Mouse (Mus musculus): ENCODE results near the gene Ap1m2. TPM values are rescaled to one million over a fixed set of nuclear protein-coding genes. Genes with fewer than 3 reads are reported as not detected.
"Not testable (repeated sequence)": the region's sequence is repeated elsewhere in the genome, so short reads cannot be mapped to it uniquely, and the experiment has no call there.

The Ap1m2 gene
- polyA plus RNA-seq, 1 experiment: not detected

DNA sequence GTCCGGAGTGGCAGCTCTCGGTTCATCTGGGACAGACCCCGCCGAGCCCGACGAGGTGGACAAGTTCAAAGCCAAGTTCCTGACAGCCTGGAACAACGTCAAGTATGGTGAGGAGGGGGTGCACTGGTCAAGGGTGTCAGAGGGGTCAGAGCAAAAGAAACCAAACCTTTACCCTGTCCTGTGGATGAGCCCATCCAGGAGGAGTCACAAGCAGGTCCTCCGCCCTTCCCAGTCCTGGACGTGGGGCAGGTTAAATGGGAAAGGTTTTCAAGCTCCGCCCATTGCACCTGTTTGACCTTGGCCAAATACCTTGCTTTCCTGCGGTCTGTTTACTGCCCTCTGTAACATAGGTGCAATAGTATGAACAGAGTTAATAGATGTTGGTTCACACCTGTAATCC lies 46.5 kb downstream of the Ap1m2 start:
- TF ChIP-seq CTCF (IDR thresholded peaks at IDR 0.05; ENCODE audit: borderline replicate concordance, insufficient read depth, low read length): no peak
- no peak for TF ChIP-seq POLR2A (IDR thresholded peaks at IDR 0.05; ENCODE audit: low read depth, low read length)
- peak overlapping the region; percentile 67 for H3K4me3 ChIP-seq (ENCODE audit: insufficient read depth, low read length)
- H3K4me1 ChIP-seq (ENCODE audit: control insufficient read depth, insufficient read depth, low read length): peaks cover 5% of the 10 kb centered on the region; the same call in 1 of the 2 replicates
- no peak overlapping the region for H3K27ac ChIP-seq (ENCODE audit: insufficient read depth, low read length)

DNA sequence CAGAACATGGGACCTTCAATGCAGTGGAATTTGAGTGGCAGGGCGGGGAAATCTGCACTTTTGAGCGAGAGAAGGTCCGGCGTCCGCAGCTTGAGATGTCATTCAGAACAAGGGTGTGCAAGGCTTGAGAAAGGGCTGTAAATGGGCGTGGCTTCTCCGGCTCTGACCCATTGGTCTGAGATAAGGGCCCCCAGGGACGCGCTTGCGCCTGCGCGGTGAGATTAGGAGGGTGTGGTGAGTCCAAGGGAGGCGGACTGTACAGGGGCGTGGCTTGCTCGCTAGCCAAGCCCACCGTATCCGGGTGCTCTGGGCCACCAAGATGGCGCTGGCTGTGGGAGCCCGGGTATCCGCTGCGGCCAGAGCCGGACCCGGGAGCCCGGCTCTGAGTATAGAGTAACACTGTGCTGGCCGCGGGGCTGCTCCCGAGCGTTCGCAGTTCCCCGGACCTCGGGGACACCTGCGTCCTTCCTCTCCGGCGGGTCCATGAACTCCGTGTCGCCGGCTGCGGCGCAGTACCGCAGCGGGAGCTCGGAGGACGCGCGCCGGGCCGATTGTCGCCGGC lies 47.1 kb downstream of the Ap1m2 start, which contains the start of gene Atg4d:
Gene Atg4d, plus strand, starts transcription at position 294 of the 562 bp plus-strand sequence.
- H3K27ac ChIP-seq (ENCODE audit: insufficient read depth, low read length): peak within 1 kb of the TSS; percentile 56

DNA sequence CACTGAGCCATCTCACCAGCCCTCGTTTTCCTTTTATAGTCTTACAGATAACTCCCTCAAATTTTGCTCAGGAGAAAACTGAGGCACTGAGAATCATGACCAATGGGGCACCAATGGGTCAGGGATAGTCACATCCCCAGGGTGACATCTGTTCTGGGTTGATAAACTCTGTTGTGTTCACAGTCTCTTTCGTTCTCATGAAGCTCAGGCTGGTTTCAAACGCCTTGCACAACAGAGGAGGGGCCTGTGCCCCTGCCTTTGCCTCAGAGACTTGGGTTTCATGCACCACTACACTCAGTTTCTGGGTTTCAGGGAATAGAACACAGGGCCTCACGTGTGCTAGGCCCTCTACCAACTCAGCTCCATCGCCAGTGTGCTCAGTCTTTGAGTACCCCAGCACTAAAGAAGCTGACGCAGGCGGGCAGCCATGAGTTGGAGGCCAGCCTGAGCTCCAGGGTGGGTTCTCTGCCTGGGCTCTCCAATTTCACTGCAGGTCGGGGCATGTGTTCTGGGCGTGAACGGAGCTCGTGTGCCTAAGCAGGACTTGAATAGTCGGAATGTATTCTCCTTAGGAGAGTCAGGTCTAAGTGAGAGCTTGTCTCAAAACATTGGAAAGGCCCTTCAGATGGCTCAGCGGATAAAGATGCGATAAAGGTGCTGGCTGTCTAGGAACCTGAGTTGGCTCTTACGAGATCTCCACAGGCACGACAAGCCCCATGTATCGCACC lies 47.7 kb downstream of the Ap1m2 start:
- TF ChIP-seq POLR2A (IDR thresholded peaks at IDR 0.05; ENCODE audit: low read depth, low read length) (no peak), CTCF (IDR thresholded peaks at IDR 0.05; ENCODE audit: borderline replicate concordance, insufficient read depth, low read length) (no peak)
- Histone ChIP-seq H3K27ac (ENCODE audit: insufficient read depth, low read length) (peak overlapping the region; percentile 56), H3K4me3 (ENCODE audit: insufficient read depth, low read length) (peak overlapping the region; percentile 23), H3K4me1 (ENCODE audit: control insufficient read depth, insufficient read depth, low read length) (peaks cover 5% of the 10 kb centered on the region; the same call in 1 of the 2 replicates)

More for the DNA sequence above, 47.1 kb downstream of the Ap1m2 start, which contains the start of gene Atg4d:
- Histone ChIP-seq H3K4me3 (ENCODE audit: insufficient read depth, low read length) (peak within 1 kb of the TSS; percentile 67), H3K4me1 (ENCODE audit: control insufficient read depth, insufficient read depth, low read length) (peaks cover 5% of the 10 kb centered on the region; the same call in 1 of the 2 replicates)
- TF ChIP-seq POLR2A (IDR thresholded peaks at IDR 0.05; ENCODE audit: low read depth, low read length) (peak; percentile 74), CTCF (IDR thresholded peaks at IDR 0.05; ENCODE audit: borderline replicate concordance, insufficient read depth, low read length) (no peak)

DNA sequence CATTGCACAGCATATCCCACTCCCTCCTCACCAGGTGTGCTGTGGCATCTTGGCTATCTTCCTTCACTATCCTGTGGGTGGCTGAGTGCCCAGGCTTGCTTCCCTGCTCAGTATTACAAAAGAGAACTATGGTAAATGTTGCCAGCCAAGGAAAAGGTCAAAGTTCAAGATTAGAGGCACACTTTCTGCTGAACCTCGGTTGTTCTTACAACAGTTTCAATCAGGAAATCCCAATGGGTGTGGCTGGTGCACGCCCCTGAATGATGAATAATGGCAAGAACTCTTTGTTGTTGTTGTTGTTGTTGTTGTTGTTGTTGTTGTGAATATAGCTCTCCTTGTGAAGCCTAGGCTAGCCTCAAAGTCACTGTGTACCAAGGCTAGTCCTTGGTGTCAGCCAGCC lies 50.3 kb downstream of the Ap1m2 start:
- TF ChIP-seq CTCF (IDR thresholded peaks at IDR 0.05; ENCODE audit: borderline replicate concordance, insufficient read depth, low read length): no peak
- TF ChIP-seq POLR2A (IDR thresholded peaks at IDR 0.05; ENCODE audit: low read depth, low read length): no peak
- no peak overlapping the region for H3K27ac ChIP-seq (ENCODE audit: insufficient read depth, low read length)
- H3K4me1 ChIP-seq (ENCODE audit: control insufficient read depth, insufficient read depth, low read length): peaks cover 4% of the 10 kb centered on the region; the same call in 1 of the 2 replicates
- H3K4me3 ChIP-seq (ENCODE audit: insufficient read depth, low read length): no peak overlapping the region

DNA sequence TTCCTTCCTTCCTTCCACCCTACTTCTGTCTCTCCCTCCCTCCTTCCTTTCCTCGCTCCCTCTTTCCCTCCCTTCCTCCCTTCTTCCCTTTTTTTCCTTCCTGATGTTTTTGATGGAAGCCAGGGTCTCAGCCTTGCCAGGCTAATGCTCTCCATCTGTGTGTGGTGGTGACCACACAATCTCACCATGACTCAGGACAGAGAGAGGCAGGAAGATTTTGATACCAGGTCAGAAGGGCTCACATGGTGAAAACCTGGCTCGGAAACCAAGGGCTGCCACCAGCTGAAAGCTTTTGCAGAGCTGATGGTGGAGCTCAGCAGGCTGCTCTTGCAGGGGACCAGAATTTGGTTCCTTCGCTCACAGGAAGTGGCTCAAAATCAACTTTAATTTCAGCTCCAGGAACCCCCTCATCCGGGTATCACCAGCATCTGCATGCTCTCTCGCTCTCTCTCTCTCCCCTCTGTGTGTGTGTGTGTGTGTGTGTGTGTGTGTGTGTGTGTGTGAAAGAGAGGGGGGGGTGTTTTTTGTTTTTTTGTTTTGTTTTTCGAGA lies 51.6 kb downstream of the Ap1m2 start:
- no peak overlapping the region for H3K27ac ChIP-seq (ENCODE audit: insufficient read depth, low read length)
- TF ChIP-seq POLR2A (IDR thresholded peaks at IDR 0.05; ENCODE audit: low read depth, low read length) (no peak), CTCF (IDR thresholded peaks at IDR 0.05; ENCODE audit: borderline replicate concordance, insufficient read depth, low read length) (no peak)
- no peak overlapping the region for H3K4me3 ChIP-seq (ENCODE audit: insufficient read depth, low read length)
- H3K4me1 ChIP-seq (ENCODE audit: control insufficient read depth, insufficient read depth, low read length): peaks cover 3% of the 10 kb centered on the region; the same call in 1 of the 2 replicates

DNA sequence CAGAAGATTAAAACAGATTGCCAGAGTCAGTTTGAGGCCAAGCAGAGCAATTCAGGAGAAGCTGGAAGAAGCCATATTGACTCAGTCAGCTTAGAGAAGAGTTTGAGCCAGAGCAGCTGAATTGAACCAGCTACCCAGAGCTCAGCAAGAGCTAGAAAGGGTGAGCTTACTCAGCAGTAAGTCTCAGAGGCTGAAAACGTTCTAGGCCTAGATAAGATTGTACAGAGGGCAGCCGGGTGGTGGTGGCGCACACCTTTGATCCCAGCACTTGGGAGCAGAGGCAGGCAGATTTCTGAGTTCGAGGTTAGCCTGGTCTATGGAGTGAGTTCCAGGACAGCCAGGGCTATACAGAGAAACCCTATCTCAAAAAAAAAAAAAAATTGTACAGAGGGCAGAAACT lies 55.8 kb downstream of the Ap1m2 start:
- H3K4me1 ChIP-seq (ENCODE audit: control insufficient read depth, insufficient read depth, low read length); H3K4me3 ChIP-seq (ENCODE audit: insufficient read depth, low read length); H3K27ac ChIP-seq (ENCODE audit: insufficient read depth, low read length): not testable (repeated sequence)

DNA sequence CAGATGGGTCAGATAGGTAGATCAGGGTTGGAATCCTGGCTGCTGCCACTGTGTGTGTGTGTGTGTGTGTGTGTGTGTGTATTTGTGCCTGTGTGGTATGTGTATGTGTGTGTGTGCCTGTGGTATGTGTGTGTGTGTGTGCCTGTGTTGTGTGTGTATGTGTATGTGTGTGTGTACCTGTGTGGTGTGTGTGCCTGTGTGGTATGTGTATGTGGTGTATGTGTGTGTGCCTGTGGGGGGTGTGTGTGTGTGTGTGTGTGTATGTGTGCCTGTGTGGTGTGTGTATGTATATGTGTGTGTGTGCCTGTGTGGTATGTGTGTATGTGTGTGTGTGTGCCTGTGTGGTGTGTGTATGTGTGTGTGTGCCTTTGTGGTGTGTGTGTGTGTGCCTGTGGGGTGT lies 57.4 kb downstream of the Ap1m2 start:
- no peak for TF ChIP-seq POLR2A (IDR thresholded peaks at IDR 0.05; ENCODE audit: low read depth, low read length)
- TF ChIP-seq CTCF (IDR thresholded peaks at IDR 0.05; ENCODE audit: borderline replicate concordance, insufficient read depth, low read length): no peak
- no peak overlapping the region for H3K4me3 ChIP-seq (ENCODE audit: insufficient read depth, low read length)
- H3K4me1 ChIP-seq (ENCODE audit: control insufficient read depth, insufficient read depth, low read length): no peaks in the 10 kb centered on the region
- no peak overlapping the region for H3K27ac ChIP-seq (ENCODE audit: insufficient read depth, low read length)

DNA sequence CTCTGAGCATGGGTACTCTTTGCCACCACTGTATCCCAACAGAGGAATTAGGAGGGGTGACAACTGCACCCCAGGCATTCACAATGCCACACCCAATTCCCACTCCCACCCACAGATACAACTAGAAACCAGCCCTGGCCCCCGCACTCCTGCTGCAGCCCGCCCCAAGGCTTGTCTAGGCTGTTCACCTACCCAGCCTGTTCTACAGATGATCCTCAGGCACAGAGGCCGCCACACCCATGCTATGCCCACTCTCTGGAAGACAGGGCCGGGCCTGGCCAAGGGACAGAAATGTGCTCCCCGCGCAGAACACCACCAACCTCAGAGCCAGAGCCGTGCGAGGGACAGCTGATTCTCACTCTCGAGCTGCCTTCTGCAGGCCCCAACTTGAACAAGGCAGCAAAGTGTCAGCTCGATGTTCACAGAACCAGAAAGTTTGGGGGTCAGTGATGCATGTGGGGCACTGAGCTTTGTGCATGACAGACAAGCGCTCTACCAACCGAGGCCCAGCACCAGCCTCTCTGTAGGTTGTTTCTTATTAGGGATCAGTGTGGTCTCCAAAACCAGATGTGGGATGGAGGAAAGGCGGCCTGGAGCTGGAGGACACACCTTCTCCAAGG lies 60.9 kb downstream of the Ap1m2 start:
- no peak for TF ChIP-seq CTCF (IDR thresholded peaks at IDR 0.05; ENCODE audit: borderline replicate concordance, insufficient read depth, low read length)
- no peak for TF ChIP-seq POLR2A (IDR thresholded peaks at IDR 0.05; ENCODE audit: low read depth, low read length)
- no peak overlapping the region for H3K27ac ChIP-seq (ENCODE audit: insufficient read depth, low read length)
- H3K4me3 ChIP-seq (ENCODE audit: insufficient read depth, low read length): no peak overlapping the region
- no peaks in the 10 kb centered on the region for H3K4me1 ChIP-seq (ENCODE audit: control insufficient read depth, insufficient read depth, low read length)

DNA sequence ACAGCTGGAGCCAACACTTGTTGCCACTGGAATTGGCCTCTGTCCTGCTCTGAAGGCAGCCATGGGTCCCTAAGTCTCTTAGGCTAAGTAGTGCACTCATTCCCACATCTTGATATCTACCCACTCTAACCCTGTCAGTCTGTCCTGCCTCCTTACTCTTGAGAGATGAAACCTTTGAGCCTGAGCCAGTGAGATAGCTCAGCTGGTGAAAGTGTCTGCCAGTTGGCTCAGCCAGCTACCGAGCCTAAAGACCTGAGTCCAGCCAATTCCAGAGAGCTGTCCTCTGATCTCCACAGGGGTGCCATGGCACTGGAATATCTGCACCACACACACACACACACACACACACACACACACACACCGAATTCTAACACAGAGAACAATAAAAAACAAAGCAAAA lies 61.6 kb downstream of the Ap1m2 start:
- H3K27ac ChIP-seq (ENCODE audit: insufficient read depth, low read length): no peak overlapping the region
- no peak overlapping the region for H3K4me3 ChIP-seq (ENCODE audit: insufficient read depth, low read length)
- H3K4me1 ChIP-seq (ENCODE audit: control insufficient read depth, insufficient read depth, low read length): no peaks in the 10 kb centered on the region
- TF ChIP-seq CTCF (IDR thresholded peaks at IDR 0.05; ENCODE audit: borderline replicate concordance, insufficient read depth, low read length) (no peak), POLR2A (IDR thresholded peaks at IDR 0.05; ENCODE audit: low read depth, low read length) (no peak)
